Mouse (Mus musculus): ENCODE data around the gene Pnmal1. TPM values are rescaled to one million over a fixed set of nuclear protein-coding genes. Genes with fewer than 3 reads are reported as not detected.

The Pnmal1 gene
- polyA plus RNA-seq, 1 experiment from 2014 or later, result 52.1 TPM

DNA sequence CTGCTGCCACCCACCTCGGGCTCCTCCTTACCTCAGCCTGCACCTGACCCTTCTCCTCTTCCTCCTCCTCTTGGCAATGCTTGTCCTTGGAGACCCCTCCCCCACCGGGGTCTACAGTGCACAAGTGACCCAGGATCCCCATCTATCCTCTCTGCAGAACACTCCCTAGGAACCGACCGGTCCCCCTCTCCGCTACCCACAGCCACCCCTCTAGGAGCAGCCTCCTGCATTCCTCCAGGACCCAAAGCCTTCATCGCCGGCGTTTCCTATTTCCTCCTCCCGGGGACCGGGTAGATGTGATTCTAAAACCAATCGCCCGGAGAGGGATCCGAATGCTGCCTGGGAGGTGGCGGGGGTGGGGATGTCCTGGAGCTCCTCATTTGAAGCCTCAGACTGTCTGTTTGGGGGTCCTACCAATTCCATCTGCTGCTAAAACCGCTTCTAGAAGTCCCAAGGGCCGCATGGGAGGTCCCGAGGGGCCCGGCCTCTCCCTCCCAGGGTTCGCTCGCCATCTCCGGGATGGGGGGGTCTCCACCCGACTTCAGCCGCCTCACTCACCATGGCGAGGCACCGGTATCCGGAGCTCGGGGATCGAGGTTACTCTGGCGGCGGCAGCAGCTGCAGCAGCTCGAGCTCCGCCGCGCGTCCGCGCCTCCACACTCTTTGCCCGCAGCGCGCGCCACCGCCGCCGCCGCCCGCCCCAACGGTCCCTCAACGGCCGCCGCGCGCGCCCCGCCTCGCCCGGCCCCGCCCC is 36.0 kb upstream of the Pnmal1 start:
- peak; percentile 2; the same call in 1 of the 2 replicates for ATAC-seq (ENCODE audit: low FRiP score)
- peak overlapping the region; percentile 99 for H3K9ac ChIP-seq
- H3K9me3 ChIP-seq (ENCODE audit: control insufficient read depth, low read length), result no peaks in the 10 kb centered on the region
- peaks cover 12% of the 10 kb centered on the region for H3K36me3 ChIP-seq (replicated peaks; ENCODE audit: control insufficient read depth, insufficient read depth)
- peak overlapping the region; percentile 91 for H3K4me3 ChIP-seq (replicated peaks; ENCODE audit: low read length)
- no peaks in the 10 kb centered on the region for H3K27me3 ChIP-seq (ENCODE audit: control insufficient read depth, insufficient read depth, low read length)
- no peak for DNase-seq (ENCODE audit: low spot score)
- peaks cover 42% of the 10 kb centered on the region for H3K4me1 ChIP-seq (replicated peaks; ENCODE audit: control insufficient read depth, insufficient read depth, low read length)
- peak overlapping the region; percentile 95 for H3K27ac ChIP-seq
- under 1% methylated on average over 38 of the region's 57 CpGs for WGBS
- H3K4me2 ChIP-seq (replicated peaks), result peak overlapping the region; percentile 96

DNA sequence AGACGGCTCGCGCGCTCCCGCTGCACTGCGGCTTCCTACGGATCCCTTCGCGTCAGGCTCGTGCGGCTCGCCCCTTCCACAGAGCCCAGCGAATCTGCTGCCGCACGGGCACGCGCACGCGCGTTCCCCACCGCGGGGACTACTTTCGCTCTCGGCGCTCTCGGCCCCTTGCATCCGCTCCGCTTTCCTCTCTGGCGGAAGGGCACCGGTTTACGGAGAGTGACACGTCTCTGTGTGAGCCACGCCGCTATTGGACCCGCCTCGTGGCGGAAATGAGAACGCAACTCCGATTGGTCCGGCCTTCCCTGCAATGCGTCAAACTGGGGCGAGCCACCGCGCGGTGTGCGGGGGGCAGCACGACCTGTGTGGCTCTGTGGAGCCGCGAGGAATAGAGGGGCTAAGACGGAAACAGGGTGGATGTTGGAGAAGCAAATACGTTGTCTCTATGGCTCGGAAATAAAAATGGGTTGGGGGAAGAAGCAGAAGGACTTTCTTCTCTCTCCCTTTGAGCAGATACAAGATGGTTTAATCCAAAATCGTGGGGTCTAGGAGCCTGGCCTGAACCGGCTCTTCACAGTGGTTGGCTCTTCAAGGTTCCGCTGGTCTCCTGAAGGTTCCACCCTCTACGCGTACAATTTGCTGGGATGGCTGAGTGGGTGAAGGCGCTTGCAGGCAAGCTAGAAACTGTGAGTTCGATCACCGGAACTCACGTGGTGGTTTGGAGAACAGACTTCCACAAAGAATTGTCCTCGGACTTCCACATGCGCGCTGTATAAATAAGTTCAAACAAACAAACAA is 35.2 kb upstream of the Pnmal1 start, which contains the start of gene Calm3:
Calm3 (minus strand) TSS at position 78 of the 798 bp plus-strand sequence.
- Histone ChIP-seq H3K27me3 (ENCODE audit: control insufficient read depth, insufficient read depth, low read length) (no peaks in the 10 kb centered on the region), H3K4me1 (replicated peaks; ENCODE audit: control insufficient read depth, insufficient read depth, low read length) (peaks cover 34% of the 10 kb centered on the region), H3K9ac (peak within 1 kb of the TSS; percentile 99), H3K9me3 (ENCODE audit: control insufficient read depth, low read length) (no peaks in the 10 kb centered on the region), H3K36me3 (replicated peaks; ENCODE audit: control insufficient read depth, insufficient read depth) (peaks cover 4% of the 10 kb centered on the region), H3K4me3 (replicated peaks; ENCODE audit: low read length) (peak within 1 kb of the TSS; percentile 91), H3K27ac (peak within 1 kb of the TSS; percentile 95), H3K4me2 (replicated peaks) (peak within 1 kb of the TSS; percentile 96)
- DNase-seq (ENCODE audit: low spot score), result peak; percentile 100
- peak; percentile 92 for ATAC-seq (ENCODE audit: low FRiP score)
- WGBS, result 2% methylated on average over 58 of the region's 64 CpGs

DNA sequence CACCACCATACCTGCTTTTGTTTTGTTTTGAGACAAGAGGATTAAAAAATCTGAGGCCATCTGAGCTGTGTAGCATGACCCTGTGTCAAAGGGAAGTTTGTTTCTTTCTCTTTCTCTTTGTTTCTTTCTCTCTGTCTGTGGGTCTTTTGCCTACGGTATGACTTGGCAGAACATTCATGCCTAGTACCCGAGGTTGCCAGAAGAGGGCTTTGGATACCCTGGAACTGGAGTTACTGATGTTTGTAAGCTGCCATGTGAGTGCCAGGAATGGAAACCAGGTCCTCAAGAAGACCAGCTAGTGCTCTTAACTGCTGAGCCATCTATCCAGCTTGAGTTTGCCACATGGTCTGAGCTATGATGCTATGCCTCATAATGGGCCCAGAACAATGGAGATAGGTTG is 31.1 kb upstream of the Pnmal1 start:
- H3K9ac ChIP-seq, result no peak overlapping the region
- H3K4me2 ChIP-seq (replicated peaks), result no peak overlapping the region
- no peaks in the 10 kb centered on the region for H3K36me3 ChIP-seq (replicated peaks; ENCODE audit: control insufficient read depth, insufficient read depth)
- no peak overlapping the region for H3K4me3 ChIP-seq (replicated peaks; ENCODE audit: low read length)
- peaks cover 14% of the 10 kb centered on the region for H3K4me1 ChIP-seq (replicated peaks; ENCODE audit: control insufficient read depth, insufficient read depth, low read length)
- H3K27me3 ChIP-seq (ENCODE audit: control insufficient read depth, insufficient read depth, low read length), result no peaks in the 10 kb centered on the region
- no peaks in the 10 kb centered on the region for H3K9me3 ChIP-seq (ENCODE audit: control insufficient read depth, low read length)
- DNase-seq (ENCODE audit: low spot score), result no peak
- no peak overlapping the region for H3K27ac ChIP-seq
- ATAC-seq (ENCODE audit: low FRiP score), result no peak
- 37% methylated on average over 2 of the region's 2 CpGs for WGBS

GRCm38 (mm10) chr7:16930850-16931249 is 28.6 kb upstream of the Pnmal1 start:
- Histone ChIP-seq H3K9ac (no peak overlapping the region), H3K27me3 (ENCODE audit: control insufficient read depth, insufficient read depth, low read length) (no peaks in the 10 kb centered on the region), H3K4me3 (replicated peaks; ENCODE audit: low read length) (no peak overlapping the region), H3K4me1 (replicated peaks; ENCODE audit: control insufficient read depth, insufficient read depth, low read length) (peaks cover 24% of the 10 kb centered on the region), H3K27ac (no peak overlapping the region; the same call in 1 of the 2 replicates), H3K9me3 (ENCODE audit: control insufficient read depth, low read length) (no peaks in the 10 kb centered on the region), H3K4me2 (replicated peaks) (no peak overlapping the region), H3K36me3 (replicated peaks; ENCODE audit: control insufficient read depth, insufficient read depth) (no peaks in the 10 kb centered on the region)
- DNase-seq (ENCODE audit: low spot score), result peak; percentile 88
- ATAC-seq (ENCODE audit: low FRiP score), result no peak
- WGBS, result 9% methylated on average over 1 of the region's 1 CpGs

- peaks cover 24% of the 10 kb centered on the region for H3K4me1 ChIP-seq (replicated peaks; ENCODE audit: control insufficient read depth, insufficient read depth, low read length)
- peak; percentile 97 for DNase-seq (ENCODE audit: low spot score)
- ATAC-seq (ENCODE audit: low FRiP score), result peak; percentile 44; the same call in 1 of the 2 replicates
- no peaks in the 10 kb centered on the region for H3K36me3 ChIP-seq (replicated peaks; ENCODE audit: control insufficient read depth, insufficient read depth)
- 18% methylated on average over 14 of the region's 14 CpGs for WGBS
- peak overlapping the region; percentile 79 for H3K27ac ChIP-seq
- H3K4me3 ChIP-seq (replicated peaks; ENCODE audit: low read length), result no peak overlapping the region
- no peaks in the 10 kb centered on the region for H3K9me3 ChIP-seq (ENCODE audit: control insufficient read depth, low read length)
- H3K27me3 ChIP-seq (ENCODE audit: control insufficient read depth, insufficient read depth, low read length), result no peaks in the 10 kb centered on the region
- H3K9ac ChIP-seq, result peak overlapping the region; percentile 26
- no peak overlapping the region for H3K4me2 ChIP-seq (replicated peaks)
Observed at GRCm38 (mm10) chr7:16931968-16932627, 27.4 kb upstream of the Pnmal1 start.

- Histone ChIP-seq H3K9ac (peak overlapping the region; percentile 26), H3K4me3 (replicated peaks; ENCODE audit: low read length) (no peak overlapping the region), H3K4me2 (replicated peaks) (peak overlapping the region; percentile 17), H3K36me3 (replicated peaks; ENCODE audit: control insufficient read depth, insufficient read depth) (no peaks in the 10 kb centered on the region), H3K9me3 (ENCODE audit: control insufficient read depth, low read length) (no peaks in the 10 kb centered on the region), H3K27ac (peak overlapping the region; percentile 79), H3K4me1 (replicated peaks; ENCODE audit: control insufficient read depth, insufficient read depth, low read length) (peaks cover 26% of the 10 kb centered on the region), H3K27me3 (ENCODE audit: control insufficient read depth, insufficient read depth, low read length) (no peaks in the 10 kb centered on the region)
- peak; percentile 85 for DNase-seq (ENCODE audit: low spot score)
- peak; percentile 74 for ATAC-seq (ENCODE audit: low FRiP score)
- WGBS, result 31% methylated on average over 14 of the region's 14 CpGs
Observed at GRCm38 (mm10) chr7:16932704-16933577, 26.5 kb upstream of the Pnmal1 start.

DNA sequence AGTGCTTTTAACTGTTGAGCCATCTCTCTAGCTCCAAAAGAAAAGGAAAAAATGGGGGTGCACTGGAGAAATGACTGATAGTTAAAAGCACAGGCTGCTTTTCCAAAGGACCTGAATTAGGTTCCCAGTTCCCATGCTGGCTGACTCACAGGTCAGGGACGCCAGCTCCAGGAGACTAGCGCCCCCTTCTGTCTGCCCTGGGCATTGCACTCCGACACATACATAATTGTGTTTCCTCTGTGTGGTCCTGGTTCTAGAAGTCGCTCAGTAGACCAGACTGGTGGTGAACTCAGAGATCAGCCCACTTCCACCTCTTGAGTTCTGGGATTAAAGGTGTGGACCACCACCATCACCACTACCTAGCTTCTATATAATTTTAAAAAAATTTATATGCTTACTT is 22.2 kb upstream of the Pnmal1 start:
- H3K36me3 ChIP-seq (replicated peaks; ENCODE audit: control insufficient read depth, insufficient read depth), result no peaks in the 10 kb centered on the region
- H3K4me2 ChIP-seq (replicated peaks), result no peak overlapping the region
- no peak overlapping the region for H3K4me3 ChIP-seq (replicated peaks; ENCODE audit: low read length)
- ATAC-seq (ENCODE audit: low FRiP score), result no peak
- no peak for DNase-seq (ENCODE audit: low spot score)
- no peaks in the 10 kb centered on the region for H3K9me3 ChIP-seq (ENCODE audit: control insufficient read depth, low read length)
- H3K27ac ChIP-seq, result peak overlapping the region; percentile 94; the same call in 1 of the 2 replicates
- 51% methylated on average over 4 of the region's 4 CpGs for WGBS
- H3K9ac ChIP-seq, result no peak overlapping the region
- peaks cover 49% of the 10 kb centered on the region for H3K4me1 ChIP-seq (replicated peaks; ENCODE audit: control insufficient read depth, insufficient read depth, low read length)
- H3K27me3 ChIP-seq (ENCODE audit: control insufficient read depth, insufficient read depth, low read length), result no peaks in the 10 kb centered on the region

DNA sequence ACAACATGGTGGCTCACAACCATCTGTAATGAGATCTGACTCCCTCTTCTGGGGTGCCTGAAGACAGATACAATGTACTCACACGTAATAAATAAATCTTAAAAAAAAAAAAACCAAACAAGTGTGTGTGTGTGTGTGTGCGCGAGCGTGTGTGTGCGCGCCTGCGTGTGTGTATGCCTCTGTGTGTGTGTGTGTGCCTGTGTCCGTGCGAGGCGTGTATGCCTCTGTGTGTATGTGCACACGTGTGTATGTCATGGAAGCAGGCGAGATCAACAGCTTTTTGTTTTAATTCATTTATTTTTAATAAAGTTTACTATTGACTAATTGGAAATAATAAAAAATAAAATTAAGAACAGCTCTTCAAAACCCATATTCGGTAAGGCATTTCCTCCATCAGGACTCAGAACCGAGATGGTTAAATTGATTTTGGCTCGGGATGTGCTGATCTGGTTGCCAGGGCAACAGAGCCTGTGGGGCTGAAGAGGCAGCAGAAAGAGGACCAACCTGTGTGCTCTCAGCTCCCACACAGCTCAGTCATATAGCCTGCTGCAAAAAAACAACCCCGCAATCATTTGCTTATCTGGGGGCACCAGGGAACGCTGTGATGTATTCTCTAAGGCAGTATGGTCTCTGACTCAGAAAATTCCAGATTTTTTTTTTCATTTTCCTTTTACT is 21.2 kb upstream of the Pnmal1 start:
- DNase-seq (ENCODE audit: low spot score) (peak; percentile 86), ATAC-seq (ENCODE audit: low FRiP score) (peak; percentile 88)
- H3K4me2 ChIP-seq (replicated peaks), result peak overlapping the region; percentile 45
- H3K9ac ChIP-seq, result peak overlapping the region; percentile 28
- no peaks in the 10 kb centered on the region for H3K9me3 ChIP-seq (ENCODE audit: control insufficient read depth, low read length)
- no peaks in the 10 kb centered on the region for H3K27me3 ChIP-seq (ENCODE audit: control insufficient read depth, insufficient read depth, low read length)
- H3K27ac ChIP-seq, result peak overlapping the region; percentile 94
- no peak overlapping the region for H3K4me3 ChIP-seq (replicated peaks; ENCODE audit: low read length)
- peaks cover 51% of the 10 kb centered on the region for H3K4me1 ChIP-seq (replicated peaks; ENCODE audit: control insufficient read depth, insufficient read depth, low read length)
- H3K36me3 ChIP-seq (replicated peaks; ENCODE audit: control insufficient read depth, insufficient read depth), result no peaks in the 10 kb centered on the region
- 58% methylated on average over 17 of the region's 17 CpGs for WGBS

All from hindbrain, embryonic 14.5 days (tissue).